Mouse (Mus musculus) embryonic facial prominence, embryonic 10.5 days (tissue): ENCODE results near the gene Map2k7. TPM values are rescaled to one million over a fixed set of nuclear protein-coding genes. Genes with fewer than 3 reads are reported as not detected.

Experiments
- DNase-seq: peaks from one replicate; pipeline ENCODE4 v3.0.0-alpha.2; 2017; ENCODE audit warnings: low spot score
- H3K27ac ChIP-seq: fragments of 300-500 bp; sonication (generic); replicated peaks from 2 replicates; pipeline ENCODE4 v1.5.1; 2016; ENCODE audit warnings: mild to moderate bottlenecking
- H3K27me3 ChIP-seq: fragments of 300-500 bp; sonication (generic); replicated peaks from 2 replicates; pipeline ENCODE4 v1.6.1; 2016; ENCODE audit warnings: low read depth, mild to moderate bottlenecking; ENCODE audit not compliant: poor library complexity, severe bottlenecking
- H3K36me3 ChIP-seq: fragments of 300-500 bp; sonication (generic); replicated peaks from 2 replicates; pipeline ENCODE4 v1.6.1; 2016; ENCODE audit warnings: mild to moderate bottlenecking, moderate library complexity
- H3K4me1 ChIP-seq: fragments of 300-500 bp; sonication (generic); 2 replicates; pipeline ENCODE4 v1.6.1; 2016
- H3K4me3 ChIP-seq: fragments of 300-500 bp; sonication (generic); 2 replicates; pipeline ENCODE4 v1.5.1; 2016; ENCODE audit warnings: mild to moderate bottlenecking, moderate library complexity
- H3K9me3 ChIP-seq: fragments of 300-500 bp; sonication (generic); 2 replicates; pipeline ENCODE4 v1.6.1; 2016; ENCODE audit warnings: mild to moderate bottlenecking
- WGBS: fragments of 180-500 bp; shearing (Covaris S2); methylation state at CpG from one replicate; pipeline ENCODE4 v1.1.7; 2016; 5-methylcytosine and 5-hydroxymethylcytosine counted together
- polyA plus RNA-seq: library from polyadenylated mRNA; unstranded; fragments of >200 nt; fragmentation: Nextera tagmentation; extraction: Ambion mirVana; gene quantifications from 2 replicates; pipeline ENCODE4 v1.2.1, GENCODE M21; 2016

Map2k7 gene
- polyA plus RNA-seq, 1 experiment from 2014 or later: 32.8 TPM

- Histone ChIP-seq H3K27me3 (peaks cover 14% of the 10 kb centered on the region; the same call in 1 of the 2 replicates), H3K9me3 (no peaks in the 10 kb centered on the region), H3K36me3 (peaks cover 29% of the 10 kb centered on the region), H3K4me1 (peaks cover 23% of the 10 kb centered on the region), H3K4me3 (peak overlapping the region; percentile 82), H3K27ac (peak overlapping the region; percentile 97)
- 22% methylated on average over 15 of the region's 15 CpGs for WGBS
- DNase-seq: no peak
Observed at GRCm38 (mm10) chr8:4237814-4238433, 616 bp upstream of the Map2k7 start.

- peaks cover 14% of the 10 kb centered on the region; the same call in 1 of the 2 replicates for H3K27me3 ChIP-seq
- peaks cover 43% of the 10 kb centered on the region for H3K36me3 ChIP-seq
- H3K27ac ChIP-seq: peak overlapping the region; percentile 97
- DNase-seq: no peak
- H3K9me3 ChIP-seq: no peaks in the 10 kb centered on the region
- H3K4me3 ChIP-seq: peak overlapping the region; percentile 82
- peaks cover 23% of the 10 kb centered on the region for H3K4me1 ChIP-seq
- WGBS: 15% methylated on average over 19 of the region's 19 CpGs
Observed at GRCm38 (mm10) chr8:4239193-4239890, 802 bp downstream of the Map2k7 start.

GRCm38 (mm10) chr8:4245061-4245460 lies 6.5 kb downstream of the Map2k7 start:
- Histone ChIP-seq H3K4me1 (peaks cover 25% of the 10 kb centered on the region), H3K27me3 (peaks cover 24% of the 10 kb centered on the region), H3K36me3 (peaks cover 96% of the 10 kb centered on the region), H3K4me3 (no peak overlapping the region), H3K9me3 (no peaks in the 10 kb centered on the region), H3K27ac (no peak overlapping the region)
- DNase-seq: no peak
- WGBS: 95% methylated on average over 5 of the region's 5 CpGs

- Histone ChIP-seq H3K27ac (no peak overlapping the region), H3K4me1 (peaks cover 25% of the 10 kb centered on the region), H3K36me3 (peaks cover 90% of the 10 kb centered on the region), H3K27me3 (peaks cover 27% of the 10 kb centered on the region), H3K4me3 (no peak overlapping the region), H3K9me3 (no peaks in the 10 kb centered on the region)
- DNase-seq: no peak
- WGBS: 93% methylated on average over 13 of the region's 13 CpGs
Observed at GRCm38 (mm10) chr8:4245737-4246136, 7.2 kb downstream of the Map2k7 start.

GRCm38 (mm10) chr8:4247241-4247640 lies 8.7 kb downstream of the Map2k7 start:
- WGBS: 93% methylated on average over 8 of the region's 8 CpGs
- no peak for DNase-seq
- H3K4me3 ChIP-seq: no peak overlapping the region

GRCm38 (mm10) chr8:4247951-4248540 lies 9.5 kb downstream of the Map2k7 start, which contains the start of gene Tgfbr3l:
Gene Tgfbr3l (plus strand): TSS chr8:4248214.
- DNase-seq: no peak
- Histone ChIP-seq H3K9me3 (no peaks in the 10 kb centered on the region), H3K36me3 (peaks cover 67% of the 10 kb centered on the region), H3K4me3 (peak within 1 kb of the TSS; percentile 25), H3K27me3 (peaks cover 27% of the 10 kb centered on the region), H3K4me1 (peaks cover 34% of the 10 kb centered on the region), H3K27ac (no peak within 1 kb of the TSS)
- 78% methylated on average over 15 of the region's 15 CpGs for WGBS

More at GRCm38 (mm10) chr8:4247241-4247640, 8.7 kb downstream of the Map2k7 start:
- Histone ChIP-seq H3K4me1 (peaks cover 27% of the 10 kb centered on the region), H3K9me3 (no peaks in the 10 kb centered on the region), H3K36me3 (peaks cover 75% of the 10 kb centered on the region), H3K27me3 (peaks cover 27% of the 10 kb centered on the region), H3K27ac (no peak overlapping the region)

- peaks cover 56% of the 10 kb centered on the region for H3K36me3 ChIP-seq
- DNase-seq: peak; percentile 69
- H3K27me3 ChIP-seq: peaks cover 27% of the 10 kb centered on the region
- H3K4me3 ChIP-seq: peak overlapping the region; percentile 25
- peaks cover 43% of the 10 kb centered on the region for H3K4me1 ChIP-seq
- no peaks in the 10 kb centered on the region for H3K9me3 ChIP-seq
- H3K27ac ChIP-seq: peak overlapping the region; percentile 37; the same call in 1 of the 2 replicates
- WGBS: 12% methylated on average over 29 of the region's 29 CpGs
Observed at GRCm38 (mm10) chr8:4249213-4249612, 10.7 kb downstream of the Map2k7 start.

GRCm38 (mm10) chr8:4250306-4250970 lies 11.9 kb downstream of the Map2k7 start:
- peaks cover 27% of the 10 kb centered on the region for H3K27me3 ChIP-seq
- H3K36me3 ChIP-seq: peaks cover 56% of the 10 kb centered on the region
- WGBS: 29% methylated on average over 26 of the region's 26 CpGs
- no peaks in the 10 kb centered on the region for H3K9me3 ChIP-seq
- peaks cover 45% of the 10 kb centered on the region for H3K4me1 ChIP-seq
- no peak overlapping the region for H3K27ac ChIP-seq
- H3K4me3 ChIP-seq: 0 out of 2 replicates have a peak overlapping the region, but pooled peaks have one; percentile 12
- DNase-seq: peak; percentile 88

GRCm38 (mm10) chr8:4252116-4252760 lies 13.7 kb downstream of the Map2k7 start:
- WGBS: 50% methylated on average over 8 of the region's 8 CpGs
- H3K27ac ChIP-seq: peak overlapping the region; percentile 94; the same call in 1 of the 2 replicates
- H3K4me3 ChIP-seq: peak overlapping the region; percentile 86
- peaks cover 56% of the 10 kb centered on the region for H3K36me3 ChIP-seq
- DNase-seq: no peak
- H3K9me3 ChIP-seq: no peaks in the 10 kb centered on the region
- H3K27me3 ChIP-seq: peaks cover 27% of the 10 kb centered on the region
- H3K4me1 ChIP-seq: peaks cover 51% of the 10 kb centered on the region

GRCm38 (mm10) chr8:4252934-4253841 lies 14.6 kb downstream of the Map2k7 start, which contains the start of gene Snapc2:
Gene Snapc2 (plus strand): TSS chr8:4253080.
- Histone ChIP-seq H3K27ac (peak within 1 kb of the TSS; percentile 94), H3K27me3 (peaks cover 21% of the 10 kb centered on the region), H3K9me3 (no peaks in the 10 kb centered on the region), H3K4me3 (peak within 1 kb of the TSS; percentile 86), H3K4me1 (peaks cover 58% of the 10 kb centered on the region), H3K36me3 (peaks cover 56% of the 10 kb centered on the region)
- WGBS: under 1% methylated on average over 69 of the region's 69 CpGs
- peak; percentile 95 for DNase-seq

GRCm38 (mm10) chr8:4254001-4254400 lies 15.5 kb downstream of the Map2k7 start:
- Histone ChIP-seq H3K9me3 (no peaks in the 10 kb centered on the region), H3K36me3 (peaks cover 50% of the 10 kb centered on the region), H3K27me3 (peaks cover 14% of the 10 kb centered on the region), H3K4me3 (peak overlapping the region; percentile 86), H3K4me1 (peaks cover 52% of the 10 kb centered on the region), H3K27ac (no peak overlapping the region)
- WGBS: 68% methylated on average over 6 of the region's 6 CpGs
- DNase-seq: no peak
